Comparison of ENCODE assay signal across 9 mouse cellular contexts in genomic region chr7:45529461-45529860, GRCm38 (mm10). TPM values are rescaled to one million over a fixed set of nuclear protein-coding genes. Genes with fewer than 3 reads are reported as not detected.
DNase-seq lines count a peak whose midpoint lies in the region; ATAC-seq and TF ChIP-seq lines count a peak whose summit lies in the region.
"Had no signal": no experiment of that assay in that cellular context is flagged by ENCODE, and none has a peak within 500 bp of the region (broad histone marks: within the 10 kb centered on the region; RNA-seq: fewer than 3 reads in every experiment).

No protein-coding gene starts in this region.

- H3K27ac ChIP-seq in stomach, postnatal 0 days (replicated peaks): peak overlapping the region; percentile 24; the same call in 1 of the 2 replicates

- H3K9me3 ChIP-seq in stomach, postnatal 0 days (ENCODE audit: control insufficient read depth, low read length): no peaks in the 10 kb centered on the region

- TF ChIP-seq CTCF in stomach, postnatal 0 days (IDR thresholded peaks at IDR 0.05; ENCODE audit: low read depth): no peak

- no peak for TF ChIP-seq EP300 in stomach, postnatal 0 days (optimal IDR thresholded peaks at IDR 0.05)

- 0 out of 2 replicates have a peak, but pooled peaks cover 4% of the 10 kb centered on the region for H3K4me1 ChIP-seq in stomach, postnatal 0 days (replicated peaks; ENCODE audit: control insufficient read depth, insufficient read depth)

- DNase-seq in cerebellum, adult 9-10 months: peak; percentile 27
- DNase-seq in cerebellum, postnatal 36 days: no peak
- DNase-seq in lung, postnatal 10 days: peak; percentile 57
- no peak for DNase-seq in lung, postnatal 25 days (ENCODE audit: low spot score)
- peak; percentile 57 for DNase-seq in heart, postnatal 4 days
- no peak for DNase-seq in stomach, postnatal 0 days (ENCODE audit: low spot score)
- DNase-seq in layer of hippocampus, adult 11-12 months (ENCODE audit: low spot score): no peak
- no peak for DNase-seq in spleen, adult 18-20 months
- DNase-seq: layer of hippocampus, postnatal 36 days had no signal

- no peak overlapping the region for H3K4me3 ChIP-seq in stomach, postnatal 0 days (ENCODE audit: low read depth, low read length)

- H3K4me2 ChIP-seq in stomach, postnatal 0 days (replicated peaks; ENCODE audit: low read depth): peak overlapping the region; percentile 2; the same call in 1 of the 2 replicates

- H3K36me3 ChIP-seq in stomach, postnatal 0 days (ENCODE audit: control insufficient read depth, insufficient read depth, low read length): no peaks in the 10 kb centered on the region

- no peak for ATAC-seq in stomach, postnatal 0 days (ENCODE audit: low FRiP score, low TSS enrichment)

- WGBS in stomach, postnatal 0 days: 23% methylated on average over 6 of the region's 6 CpGs

- no peak overlapping the region for H3K9ac ChIP-seq in stomach, postnatal 0 days (ENCODE audit: low read length)

- H3K27me3 ChIP-seq in stomach, postnatal 0 days (ENCODE audit: control insufficient read depth, insufficient read depth, low read length): no peaks in the 10 kb centered on the region

RNA-seq across cellular contexts. Expression of gene Plekha4, which starts 3.3 kb away (rescaled TPM):
- total RNA-seq in heart, postnatal 4 days (2021): 1 to 10 TPM; 3.6 to 4.0 TPM
- polyA plus RNA-seq in stomach, postnatal 0 days (2015; fragmentation: Nextera tagmentation; extraction: Ambion mirVana): 7.9 and 8.0 TPM in 2 replicates

RNA-seq across cellular contexts. Expression of gene Ppp1r15a, which starts 3.4 kb away (rescaled TPM):
- 10 to 100 TPM; 40.7 to 42.1 TPM for total RNA-seq in heart, postnatal 4 days (2021)
- polyA plus RNA-seq in stomach, postnatal 0 days (2015; fragmentation: Nextera tagmentation; extraction: Ambion mirVana): 21.6 and 26.6 TPM in 2 replicates

RNA-seq across cellular contexts. Expression of gene Nucb1, which starts 19.3 kb away (rescaled TPM):
- total RNA-seq in heart, postnatal 4 days (2021): 100 to 1,000 TPM; 121 to 131 TPM
- polyA plus RNA-seq in stomach, postnatal 0 days (2015; fragmentation: Nextera tagmentation; extraction: Ambion mirVana): 196 and 199 TPM in 2 replicates

RNA-seq across cellular contexts. Expression of gene Hsd17b14, which starts 25.2 kb away (rescaled TPM):
- under 1 TPM in 1 of 2 experiments, not detected in 1; 0.20 TPM for total RNA-seq in heart, postnatal 4 days (2021)
- polyA plus RNA-seq in stomach, postnatal 0 days (2015; fragmentation: Nextera tagmentation; extraction: Ambion mirVana): 16.6 and 16.9 TPM in 2 replicates

RNA-seq across cellular contexts. Expression of gene Bcat2, which starts 40.5 kb away (rescaled TPM):
- 10 to 100 TPM; 56.1 to 64.7 TPM for total RNA-seq in heart, postnatal 4 days (2021)
- polyA plus RNA-seq in stomach, postnatal 0 days (2015; fragmentation: Nextera tagmentation; extraction: Ambion mirVana): 101 and 108 TPM in 2 replicates

Comparison
In these comparisons a context has a peak if more than half of its experiments do, and no peak if none do; other contexts are left out.
1. DNase-seq: peak in cerebellum, adult 9-10 months (single experiment), lung, postnatal 10 days (single experiment) and heart, postnatal 4 days (single experiment); none in cerebellum, postnatal 36 days (0 of 2), lung, postnatal 25 days (single experiment), stomach, postnatal 0 days (single experiment), layer of hippocampus, adult 11-12 months (single experiment) and spleen, adult 18-20 months (0 of 2).